Mouse (Mus musculus) bone marrow, adult 2 months (tissue): Measurements from ENCODE around the gene Rgl2.
"Not testable (repeated sequence)": the region's sequence is repeated elsewhere in the genome, so short reads cannot be mapped to it uniquely, and the experiment has no call there.

Experiments
- CTCF ChIP-seq: fragments of 200-500 bp; IDR thresholded peaks from 2 replicates; pipeline ENCODE4 v1.5.1; 2011; ENCODE audit warnings: low read length, control low read depth; ENCODE audit not compliant: control insufficient read depth, insufficient read depth
- POLR2A ChIP-seq: fragments of 200-500 bp; IDR thresholded peaks from 2 replicates; pipeline ENCODE4 v1.6.1; 2011; ENCODE audit warnings: low read depth, mild to moderate bottlenecking, control low read depth, low read length, borderline replicate concordance; ENCODE audit not compliant: control insufficient read depth

GRCm38 (mm10) chr17:33904835-33905234, 24.5 kb upstream of the Rgl2 start, which contains the start of gene Platr17:
- not testable (repeated sequence) for TF ChIP-seq CTCF, POLR2A
